Mouse (Mus musculus) frontal cortex, adult 2 months (tissue): Measurements from ENCODE around the gene Minar1. TPM values are rescaled to one million over a fixed set of nuclear protein-coding genes. Genes with fewer than 3 reads are reported as not detected.

Source experiments
- polyA plus RNA-seq: library from polyadenylated mRNA; depleted of rRNA; stranded (reverse); fragments of >200 nt; gene quantifications from 2 replicates; pipeline ENCODE4 v1.2.3, GENCODE M21; 2012; rRNA removed

The Minar1 gene
- polyA plus RNA-seq, 1 experiment = 1.8 TPM

Other genes with a start within 250 kb of the Minar1 start
- 44.5 and 44.8 TPM in 2 replicates for gene Tmed3, start 81.9 kb upstream of the Minar1 start, polyA plus RNA-seq
- gene Ankrd34c, start 115.3 kb upstream of the Minar1 start, polyA plus RNA-seq = 9.5 and 9.6 TPM in 2 replicates